32 mouse cellular contexts compared by ENCODE assay signal in the genomic region with DNA sequence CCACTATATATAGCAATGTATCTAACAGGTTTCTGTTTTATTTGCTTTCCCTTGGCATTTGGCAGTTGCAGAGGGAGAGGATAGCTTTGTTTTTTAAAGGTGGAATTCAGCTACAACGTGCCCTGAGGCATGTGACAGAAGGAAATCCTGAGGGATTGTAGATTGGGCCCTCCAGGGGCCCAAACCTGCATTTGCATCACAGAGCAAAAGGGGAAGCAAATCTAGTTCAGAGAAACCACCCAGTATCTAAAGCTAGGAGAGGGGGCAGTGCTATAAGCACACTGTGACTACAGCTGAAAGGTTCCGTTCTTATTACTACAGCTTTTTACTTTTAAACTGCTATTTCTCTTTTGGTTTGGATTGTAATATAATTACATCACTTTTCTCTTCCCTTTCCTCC. TPM values are rescaled to one million over a fixed set of nuclear protein-coding genes. Genes with fewer than 3 reads are reported as not detected.
DNase-seq lines count a peak whose midpoint lies in the region; ATAC-seq and TF ChIP-seq lines count a peak whose summit lies in the region.
"Had no signal": no experiment of that assay in that cellular context is flagged by ENCODE, and none has a peak within 500 bp of the region (broad histone marks: within the 10 kb centered on the region; RNA-seq: fewer than 3 reads in every experiment).

No protein-coding gene starts in this region.

- in situ Hi-C loops in ES-E14 (cut with MboI; ENCODE audit: low sequenced_read_pairs in 2 of 2, unreplicated experiment in 2 of 2) = no loop called here

- H3K4me3 ChIP-seq in ES-Bruce4 (ENCODE audit: low read depth, low read length) (no peak overlapping the region), ES-E14 (ENCODE audit: insufficient read depth in 1 of 2, low read depth in 1 of 2, low read length in 2 of 2, poor library complexity in 1 of 2, severe bottlenecking in 1 of 2) (no peak overlapping the region)
- H3K4me3 ChIP-seq: forebrain, embryonic 10.5 days; forebrain, embryonic 13.5 days; gastrocnemius, adult 2 months; heart, embryonic 12.5 days; heart, embryonic 15.5 days; hindbrain, embryonic 15.5 days had no signal

- peak; percentile 20; the same call in 1 of the 2 replicates for TF ChIP-seq EP300 in ES-Bruce4 (IDR thresholded peaks at IDR 0.05; ENCODE audit: insufficient read depth, low read depth, low read length)

- no peak for TF ChIP-seq CTCF in ES-Bruce4 (IDR thresholded peaks at IDR 0.05; ENCODE audit: low read depth, low read length)

- no peaks in the 10 kb centered on the region for H3K27me3 ChIP-seq in ES-Bruce4 (ENCODE audit: control insufficient read depth, insufficient read depth, low read length, poor library complexity, severe bottlenecking)
- H3K27me3 ChIP-seq: forebrain, embryonic 13.5 days; heart, embryonic 12.5 days; heart, embryonic 15.5 days; hindbrain, embryonic 15.5 days had no signal

- no peak for TF ChIP-seq POLR2A in ES-Bruce4 (IDR thresholded peaks at IDR 0.05; ENCODE audit: insufficient read depth, low read length)

- H3K27ac ChIP-seq in ES-Bruce4 (ENCODE audit: insufficient read depth, low read length) (no peak overlapping the region), ES-E14 (ENCODE audit: insufficient read depth, low read depth, low read length, poor library complexity, severe bottlenecking) (no peak overlapping the region; the same call in 1 of the 2 replicates)
- H3K27ac ChIP-seq: forebrain, embryonic 10.5 days; forebrain, embryonic 13.5 days; gastrocnemius, adult 2 months; heart, embryonic 15.5 days; hindbrain, embryonic 15.5 days had no signal

- H3K4me1 ChIP-seq in ES-Bruce4 (ENCODE audit: control insufficient read depth, insufficient read depth, low read length) (peaks cover 2% of the 10 kb centered on the region), ES-E14 (ENCODE audit: control insufficient read depth in 2 of 2, insufficient read depth in 2 of 2, low read length in 2 of 2, poor library complexity in 1 of 2) (peaks cover 4 to 23% of the 10 kb centered on the region in 2 experiments; a peak in 3 of 4 replicates)
- H3K4me1 ChIP-seq: heart, embryonic 12.5 days; heart, embryonic 15.5 days had no signal

- DNase-seq in ES-E14 (ENCODE audit: low read depth, low spot score) = peak; percentile 67
- DNase-seq in ZHBTc4 (ENCODE audit: low read depth, low spot score) = peak; percentile 89
- no peak for DNase-seq in lung, adult 18-20 months
- no peak for DNase-seq in layer of hippocampus, adult 8-10 months (ENCODE audit: low spot score in 2 of 2)
- no peak for DNase-seq in adrenal gland, adult (ENCODE audit: inconsistent age in 2 of 2, low spot score in 1 of 2)
- no peak for DNase-seq in left cerebral cortex, adult 8-10 months (ENCODE audit: low spot score in 2 of 2)
- DNase-seq: adrenal gland, adult 2 months; adrenal gland, postnatal 25 days; cerebellum, adult 11-12 months; cerebellum, adult 8-10 months; cerebellum, postnatal 10 days; cerebellum, postnatal 36 days; forebrain, postnatal 0 days; gastrocnemius, adult 2 months; gastrocnemius, postnatal 14 days; heart, adult 18-20 months; heart, postnatal 10 days; heart, postnatal 36 days had no signal

- H3K9me3 ChIP-seq in ES-Bruce4 (replicated peaks; ENCODE audit: control insufficient read depth, insufficient read depth, low read length, poor library complexity, severe bottlenecking) (no peaks in the 10 kb centered on the region), ES-E14 (ENCODE audit: control insufficient read depth, insufficient read depth, low read depth, low read length) (no peaks in the 10 kb centered on the region)
- H3K9me3 ChIP-seq: forebrain, embryonic 10.5 days; forebrain, embryonic 13.5 days; heart, embryonic 12.5 days; heart, embryonic 15.5 days; hindbrain, embryonic 15.5 days had no signal

- H3K9ac ChIP-seq in ES-Bruce4 (ENCODE audit: low read depth, poor library complexity, severe bottlenecking) (no peak overlapping the region), ES-E14 (ENCODE audit: insufficient read depth, low read depth, low read length, poor library complexity, severe bottlenecking) (no peak overlapping the region)
- H3K9ac ChIP-seq: forebrain, embryonic 13.5 days; forebrain, postnatal 0 days; heart, embryonic 12.5 days; heart, embryonic 15.5 days; hindbrain, embryonic 15.5 days had no signal

- H3K36me3 ChIP-seq in ES-Bruce4 (ENCODE audit: control insufficient read depth, insufficient read depth, low read length, poor library complexity, severe bottlenecking) = no peaks in the 10 kb centered on the region
- H3K36me3 ChIP-seq in ES-E14 (ENCODE audit: control insufficient read depth, insufficient read depth, low read length, poor library complexity, severe bottlenecking) = no peaks in the 10 kb centered on the region
- H3K36me3 ChIP-seq: forebrain, embryonic 10.5 days; heart, embryonic 12.5 days; heart, embryonic 15.5 days; hindbrain, embryonic 15.5 days had no signal

- ATAC-seq in hematopoietic stem cell, adult 5-6 weeks (replicated peaks in 1 of 2; ENCODE audit: insufficient read depth in 1 of 2, low FRiP score in 2 of 2, low TSS enrichment in 1 of 2, low read depth in 1 of 2, poor library complexity in 2 of 2, severe bottlenecking in 2 of 2) = peak; percentile 62 to 78; a peak in 3 of 4 replicates
- ATAC-seq: activated CD4-positive, CD25-positive, alpha-beta regulatory T cell, adult 4 months; CD4-positive, CD25-positive, alpha-beta regulatory T cell, adult 4 months; forebrain, embryonic 13.5 days; forebrain, postnatal 0 days; intestine, postnatal 0 days had no signal

TF ChIP-seq in ES-E14, 5 proteins besides CTCF, POLR2A, EP300 and RAD21:
- TF ChIP-seq MAFK (IDR thresholded peaks at IDR 0.05; ENCODE audit: insufficient read depth, low read depth, low read length) = no peak
- TF ChIP-seq CHD2 (IDR thresholded peaks at IDR 0.05; ENCODE audit: low read depth, low read length) = no peak
- no peak for TF ChIP-seq ZNF384 (IDR thresholded peaks at IDR 0.05; ENCODE audit: low read depth, low read length)
- no peak for TF ChIP-seq HCFC1 (IDR thresholded peaks at IDR 0.05; ENCODE audit: borderline replicate concordance, insufficient read depth, low read length)
- TF ChIP-seq ZC3H11A (IDR thresholded peaks at IDR 0.05; ENCODE audit: borderline replicate concordance, low read depth, low read length) = no peak

RNA-seq across cellular contexts. Expression of a gene that starts 18.3 kb away (rescaled TPM):
- polyA plus RNA-seq in ES-Bruce4 (2011; ENCODE audit: insufficient read depth, insufficient read length, low read depth, missing spikeins) = not detected in 2 replicates
- total RNA-seq in ES-E14 (2012; rRNA removed) = 0.26 and 0.71 TPM in 2 replicates
- total RNA-seq in hematopoietic stem cell, adult 5-6 weeks (2017) = 28.0 and 35.6 TPM in 2 replicates
- under 1 TPM in 1 of 4 experiments, not detected in 3; 0.22 TPM for total RNA-seq in layer of hippocampus, adult 8-10 months (2022)
- total RNA-seq in left cerebral cortex, adult 8-10 months (2022) = not detected
- total RNA-seq: adrenal gland, adult 2 months; adrenal gland, postnatal 25 days; gastrocnemius, adult 2 months; gastrocnemius, postnatal 4 days; heart, postnatal 36 days had no signal
- polyA plus RNA-seq: C2C12; embryonic facial prominence, embryonic 11.5 days; forebrain, embryonic 10.5 days; forebrain, embryonic 13.5 days; forebrain, postnatal 0 days; frontal cortex, adult 2 months; heart, embryonic 12.5 days; hindbrain, embryonic 15.5 days had no signal

RNA-seq across cellular contexts. Expression of a gene that starts 53.1 kb away (rescaled TPM):
- 142 and 152 TPM in 2 replicates for polyA plus RNA-seq in ES-Bruce4 (2011; ENCODE audit: insufficient read depth, insufficient read length, low read depth, missing spikeins)
- 202 and 234 TPM in 2 replicates for total RNA-seq in ES-E14 (2012; rRNA removed)
- 7.7 and 16.2 TPM in 2 replicates for total RNA-seq in hematopoietic stem cell, adult 5-6 weeks (2017)
- 10 to 100 TPM; 12.3 to 16.1 (median 14.4) TPM for total RNA-seq in layer of hippocampus, adult 8-10 months (2022)
- total RNA-seq in left cerebral cortex, adult 8-10 months (2022) = 10 to 100 TPM; 14.5 to 15.2 (median 14.8) TPM

Comparison
In these comparisons a context has a peak if more than half of its experiments do, and no peak if none do; other contexts are left out.
1. DNase-seq: peak in ES-E14 (single experiment) and ZHBTc4 (single experiment); none in lung, adult 18-20 months (0 of 2), layer of hippocampus, adult 8-10 months (0 of 2), adrenal gland, adult (0 of 2) and left cerebral cortex, adult 8-10 months (0 of 2).
2. RNA of a gene that starts 18.3 kb away (total RNA-seq): 28.0 to 35.6 TPM in hematopoietic stem cell, adult 5-6 weeks; 0.26 to 0.71 TPM in ES-E14, 0.22 TPM in layer of hippocampus, adult 8-10 months and not detected in left cerebral cortex, adult 8-10 months; every median in the first group is over 10 times any median in the second.
3. RNA of a gene that starts 53.1 kb away (total RNA-seq): 202 to 234 TPM in ES-E14; 7.7 to 16.2 TPM in hematopoietic stem cell, adult 5-6 weeks, 12.3 to 16.1 TPM in layer of hippocampus, adult 8-10 months and 14.5 to 15.2 TPM in left cerebral cortex, adult 8-10 months; every median in the first group is over 10 times any median in the second.